Mouse (Mus musculus) intestine, embryonic 14.5 days (tissue): ENCODE measurements around the gene Cherp. TPM values are rescaled to one million over a fixed set of nuclear protein-coding genes. Genes with fewer than 3 reads are reported as not detected.

Source experiments
- ATAC-seq: fragments of 200-750 bp; cut with Nextera tagmentation; replicated peaks from 2 replicates; pipeline ENCODE4 v1.8.0; 2017; ENCODE audit warnings: low read depth, moderate number of reproducible peaks, moderate TSS enrichment, moderate library complexity; ENCODE audit not compliant: low FRiP score, low TSS enrichment
- DNase-seq: peaks from one replicate; pipeline ENCODE4 v3.0.0-alpha.2; 2018; ENCODE audit warnings: low spot score
- H3K27ac ChIP-seq: fragments of 300-500 bp; sonication (generic); 2 replicates; pipeline ENCODE4 v1.5.1; 2014; ENCODE audit warnings: low read depth, mild to moderate bottlenecking, control low read depth
- H3K27me3 ChIP-seq: fragments of 300-500 bp; sonication (generic); replicated peaks from 2 replicates; pipeline ENCODE4 v1.6.1; 2014; ENCODE audit warnings: low read length, control low read depth; ENCODE audit not compliant: control insufficient read depth, insufficient read depth
- H3K36me3 ChIP-seq: fragments of 300-500 bp; sonication (generic); 2 replicates; pipeline ENCODE4 v1.6.1; 2014; ENCODE audit warnings: low read length, control low read depth; ENCODE audit not compliant: control insufficient read depth, insufficient read depth
- H3K4me1 ChIP-seq: fragments of 300-500 bp; sonication (generic); replicated peaks from 2 replicates; pipeline ENCODE4 v1.6.1; 2014; ENCODE audit warnings: low read length, control low read depth, mixed read lengths; ENCODE audit not compliant: control insufficient read depth, insufficient read depth
- H3K4me2 ChIP-seq: fragments of 300-500 bp; sonication (generic); 2 replicates; pipeline ENCODE4 v1.6.1; 2014; ENCODE audit warnings: low read length
- H3K4me3 ChIP-seq: fragments of 300-500 bp; sonication (generic); 2 replicates; pipeline ENCODE4 v1.5.1; 2014; ENCODE audit warnings: low read depth, low read length, control low read depth, mixed read lengths
- H3K9ac ChIP-seq: fragments of 300-500 bp; sonication (generic); 2 replicates; pipeline ENCODE4 v1.6.1; 2014; ENCODE audit warnings: mild to moderate bottlenecking, low read length
- H3K9me3 ChIP-seq: fragments of 300-500 bp; sonication (generic); 2 replicates; pipeline ENCODE4 v1.6.1; 2016; ENCODE audit warnings: low read length, control low read depth; ENCODE audit not compliant: control insufficient read depth
- WGBS: fragments of 180-500 bp; shearing (Covaris S2); extraction: QIAGEN DNeasy Blood & Tissue Kit; methylation state at CpG from one replicate; pipeline ENCODE4 v1.1.7; 2014; 5-methylcytosine and 5-hydroxymethylcytosine counted together
- polyA plus RNA-seq: library from polyadenylated mRNA; unstranded; fragments of >200 nt; fragmentation: Nextera tagmentation; extraction: Ambion mirVana; gene quantifications from 2 replicates; pipeline ENCODE4 v1.2.1, GENCODE M21; 2014

The Cherp gene
- polyA plus RNA-seq: 64.0 and 64.3 TPM in 2 replicates

- under 1% methylated on average over 80 of the region's 80 CpGs for WGBS
- Histone ChIP-seq H3K4me3 (peak within 1 kb of the TSS; percentile 97), H3K27me3 (no peaks in the 10 kb centered on the region), H3K9me3 (peaks cover 4% of the 10 kb centered on the region; the same call in 1 of the 2 replicates), H3K9ac (peak within 1 kb of the TSS; percentile 72), H3K27ac (peak within 1 kb of the TSS; percentile 79), H3K36me3 (peaks cover 39% of the 10 kb centered on the region), H3K4me1 (peaks cover 14% of the 10 kb centered on the region), H3K4me2 (peak within 1 kb of the TSS; percentile 99)
- ATAC-seq (peak; percentile 94), DNase-seq (peak; percentile 92)
Observed at GRCm38 (mm10) chr8:72474826-72475546, at the start of gene Cherp. Cherp (minus strand) TSS chr8:72475226.

GRCm38 (mm10) chr8:72521888-72522287 lies 46.9 kb upstream of the Cherp start:
- no peak overlapping the region for H3K4me3 ChIP-seq
- H3K36me3 ChIP-seq: no peaks in the 10 kb centered on the region
- H3K9me3 ChIP-seq: no peaks in the 10 kb centered on the region
- no peak overlapping the region for H3K9ac ChIP-seq
- H3K4me2 ChIP-seq: no peak overlapping the region
- no peak overlapping the region for H3K27ac ChIP-seq
- ATAC-seq: no peak
- H3K27me3 ChIP-seq: no peaks in the 10 kb centered on the region
- DNase-seq: no peak
- H3K4me1 ChIP-seq: no peaks in the 10 kb centered on the region

GRCm38 (mm10) chr8:72517421-72517988 lies 42.5 kb upstream of the Cherp start:
- no peaks in the 10 kb centered on the region for H3K4me1 ChIP-seq
- ATAC-seq: no peak
- no peak overlapping the region for H3K4me2 ChIP-seq
- H3K9me3 ChIP-seq: no peaks in the 10 kb centered on the region
- no peak overlapping the region for H3K9ac ChIP-seq
- DNase-seq: no peak
- no peak overlapping the region for H3K4me3 ChIP-seq
- no peak overlapping the region for H3K27ac ChIP-seq
- 75% methylated on average over 7 of the region's 7 CpGs for WGBS
- no peaks in the 10 kb centered on the region for H3K36me3 ChIP-seq
- no peaks in the 10 kb centered on the region for H3K27me3 ChIP-seq

- Histone ChIP-seq H3K4me2 (no peak overlapping the region), H3K9ac (no peak overlapping the region), H3K4me3 (no peak overlapping the region), H3K36me3 (no peaks in the 10 kb centered on the region), H3K4me1 (no peaks in the 10 kb centered on the region), H3K27ac (no peak overlapping the region), H3K27me3 (no peaks in the 10 kb centered on the region), H3K9me3 (no peaks in the 10 kb centered on the region)
- WGBS: 75% methylated on average over 1 of the region's 1 CpGs
- DNase-seq (no peak), ATAC-seq (no peak)
Observed at GRCm38 (mm10) chr8:72513158-72513557, 38.1 kb upstream of the Cherp start.

GRCm38 (mm10) chr8:72512648-72513047 lies 37.6 kb upstream of the Cherp start:
- no peaks in the 10 kb centered on the region for H3K36me3 ChIP-seq
- no peak overlapping the region for H3K4me3 ChIP-seq
- no peak overlapping the region for H3K9ac ChIP-seq
- ATAC-seq (no peak), DNase-seq (no peak)
- H3K27me3 ChIP-seq: no peaks in the 10 kb centered on the region
- no peak overlapping the region for H3K4me2 ChIP-seq
- H3K4me1 ChIP-seq: no peaks in the 10 kb centered on the region
- no peak overlapping the region for H3K27ac ChIP-seq
- no peaks in the 10 kb centered on the region for H3K9me3 ChIP-seq
- 94% methylated on average over 1 of the region's 1 CpGs for WGBS

GRCm38 (mm10) chr8:72507505-72507904 lies 32.5 kb upstream of the Cherp start:
- H3K9ac ChIP-seq: no peak overlapping the region

GRCm38 (mm10) chr8:72504637-72505314 lies 29.8 kb upstream of the Cherp start:
- no peak overlapping the region for H3K4me2 ChIP-seq
- H3K27me3 ChIP-seq: no peaks in the 10 kb centered on the region
- no peaks in the 10 kb centered on the region for H3K9me3 ChIP-seq
- peaks cover 13% of the 10 kb centered on the region; the same call in 1 of the 2 replicates for H3K36me3 ChIP-seq
- DNase-seq (no peak), ATAC-seq (no peak)
- H3K27ac ChIP-seq: no peak overlapping the region
- H3K9ac ChIP-seq: no peak overlapping the region
- H3K4me1 ChIP-seq: no peaks in the 10 kb centered on the region
- no peak overlapping the region for H3K4me3 ChIP-seq

More at GRCm38 (mm10) chr8:72507505-72507904, 32.5 kb upstream of the Cherp start:
- 88% methylated on average over 1 of the region's 1 CpGs for WGBS
- H3K9me3 ChIP-seq: no peaks in the 10 kb centered on the region
- H3K4me3 ChIP-seq: no peak overlapping the region
- no peaks in the 10 kb centered on the region for H3K27me3 ChIP-seq
- H3K4me2 ChIP-seq: no peak overlapping the region
- no peak for ATAC-seq
- H3K27ac ChIP-seq: no peak overlapping the region
- peaks cover 11% of the 10 kb centered on the region; the same call in 1 of the 2 replicates for H3K36me3 ChIP-seq
- no peak for DNase-seq
- no peaks in the 10 kb centered on the region for H3K4me1 ChIP-seq

GRCm38 (mm10) chr8:72504137-72504536 lies 29.1 kb upstream of the Cherp start:
- Histone ChIP-seq H3K36me3 (peaks cover 13% of the 10 kb centered on the region; the same call in 1 of the 2 replicates), H3K4me2 (no peak overlapping the region), H3K27me3 (no peaks in the 10 kb centered on the region), H3K9me3 (no peaks in the 10 kb centered on the region), H3K4me3 (no peak overlapping the region), H3K27ac (no peak overlapping the region), H3K4me1 (no peaks in the 10 kb centered on the region), H3K9ac (no peak overlapping the region)
- no peak for ATAC-seq
- DNase-seq: no peak
